Mouse (Mus musculus): ENCODE data around the gene Syce3.

Syce3 gene

DNA sequence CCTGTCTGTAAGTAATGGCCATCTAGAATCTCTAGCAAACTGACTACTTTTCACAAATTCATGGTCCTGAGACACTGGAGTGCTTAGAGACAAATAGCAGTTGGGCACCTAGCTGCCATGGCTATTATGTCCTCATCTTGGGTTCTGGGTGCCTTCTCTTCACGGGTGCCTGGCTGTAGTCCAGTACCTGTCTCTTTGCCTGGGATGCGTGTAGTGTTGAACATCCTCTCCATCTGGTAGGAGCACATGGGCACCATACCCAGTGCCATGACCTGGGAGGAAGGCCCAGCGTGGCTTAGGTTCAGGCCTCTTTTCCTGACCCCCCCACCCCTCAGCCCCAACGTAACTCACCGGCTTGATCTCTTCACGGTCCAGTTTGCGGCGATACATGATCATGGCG lies 11.6 kb upstream of the Syce3 start:
- DNase-seq (ENCODE audit: low spot score): no peak

DNA sequence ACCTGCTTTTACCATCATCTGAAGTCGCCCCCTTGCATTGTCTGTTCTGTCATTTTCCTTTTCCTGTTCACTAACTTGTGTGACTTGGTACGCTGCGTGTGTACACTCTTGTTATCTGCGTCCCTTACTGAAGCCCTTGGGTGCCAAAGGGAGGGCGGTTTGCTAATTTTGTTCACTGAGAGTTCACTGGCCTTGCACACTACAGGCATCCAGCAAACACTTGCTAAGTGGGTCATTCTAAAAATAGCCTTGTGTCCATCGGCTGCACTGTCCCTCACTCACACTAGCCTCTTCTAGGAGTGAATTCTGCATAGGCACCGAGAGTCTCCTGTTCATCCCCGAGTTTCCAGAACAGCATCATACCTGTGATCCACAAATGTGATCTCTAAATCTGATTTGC lies 5.0 kb upstream of the Syce3 start:
- DNase-seq (ENCODE audit: low spot score): no peak

DNA sequence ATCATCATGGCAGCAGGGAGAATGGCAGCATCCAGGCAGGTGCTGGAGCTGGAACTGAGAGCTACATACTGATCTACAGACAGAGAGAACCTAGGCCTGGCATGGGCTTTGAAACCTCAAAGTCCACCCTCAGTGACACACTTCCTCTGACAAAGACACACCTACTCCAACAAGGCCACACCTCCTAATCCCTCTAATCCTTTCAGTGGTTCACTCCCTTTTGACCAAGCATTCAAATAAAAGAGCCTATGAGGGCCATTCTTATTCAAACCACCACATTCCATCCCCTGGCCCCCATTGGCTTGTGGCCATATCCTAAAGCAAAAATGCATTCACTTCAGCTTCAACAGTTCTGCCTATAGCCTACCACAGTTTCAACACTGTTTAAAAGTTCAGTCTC lies 3.6 kb downstream of the Syce3 start:
- no peak for DNase-seq (ENCODE audit: low spot score)

DNA sequence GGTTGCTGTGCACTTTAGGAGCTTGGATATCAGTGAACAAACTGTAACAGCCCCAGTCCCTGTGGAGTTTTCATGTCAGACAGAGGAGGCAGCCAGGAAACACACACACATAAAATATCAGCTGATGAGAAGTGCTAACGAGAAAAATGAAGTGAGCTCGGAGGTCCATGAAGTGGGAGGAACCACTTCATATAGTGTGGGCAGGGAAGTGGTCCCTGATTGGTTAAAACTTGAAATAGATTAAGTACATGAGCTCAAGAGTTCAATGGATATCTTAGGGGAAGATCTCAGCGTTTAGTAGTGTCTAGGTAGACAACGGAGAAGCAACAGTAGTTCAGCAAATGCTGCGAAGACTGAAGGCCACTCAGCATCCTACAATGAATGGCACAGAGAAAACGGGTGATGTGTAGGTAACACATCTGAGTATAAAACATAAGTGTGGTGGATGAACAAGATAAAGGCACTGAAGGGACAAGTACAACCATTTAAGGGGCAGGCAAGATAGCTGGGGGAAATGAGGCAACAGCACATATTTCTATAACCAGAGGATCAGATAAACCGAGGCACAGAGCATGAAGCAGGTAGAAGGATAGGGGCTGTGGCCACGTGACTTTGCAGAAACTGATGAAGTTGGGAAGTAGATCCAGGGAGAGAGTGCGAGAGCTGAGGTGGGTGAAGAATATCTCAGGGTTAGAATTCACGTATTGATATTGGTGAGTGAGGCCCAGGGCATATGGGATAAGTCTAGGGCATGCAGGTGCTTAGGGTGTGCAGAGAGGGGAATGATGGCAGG lies 5.3 kb downstream of the Syce3 start:
- no peak for DNase-seq (ENCODE audit: low spot score)

DNA sequence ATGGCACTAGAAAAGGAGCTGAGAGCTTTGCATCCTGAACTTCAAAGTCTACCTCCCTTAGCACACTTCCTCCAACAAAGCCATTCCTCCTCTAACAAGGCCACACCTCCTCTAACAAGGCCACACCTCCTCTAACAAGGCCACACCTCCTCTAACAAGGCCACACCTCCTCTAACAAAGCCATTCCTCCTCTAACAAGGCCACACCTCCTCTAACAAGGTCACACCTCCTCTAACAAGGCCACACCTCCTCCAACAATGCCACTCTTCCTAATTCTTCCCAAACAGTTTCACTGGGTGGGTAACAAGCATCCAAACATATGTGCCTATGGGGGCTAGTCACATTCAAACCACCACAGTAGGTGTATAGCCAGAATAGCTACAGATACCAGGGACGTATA lies 7.8 kb downstream of the Syce3 start:
- DNase-seq (ENCODE audit: low spot score): no peak

DNA sequence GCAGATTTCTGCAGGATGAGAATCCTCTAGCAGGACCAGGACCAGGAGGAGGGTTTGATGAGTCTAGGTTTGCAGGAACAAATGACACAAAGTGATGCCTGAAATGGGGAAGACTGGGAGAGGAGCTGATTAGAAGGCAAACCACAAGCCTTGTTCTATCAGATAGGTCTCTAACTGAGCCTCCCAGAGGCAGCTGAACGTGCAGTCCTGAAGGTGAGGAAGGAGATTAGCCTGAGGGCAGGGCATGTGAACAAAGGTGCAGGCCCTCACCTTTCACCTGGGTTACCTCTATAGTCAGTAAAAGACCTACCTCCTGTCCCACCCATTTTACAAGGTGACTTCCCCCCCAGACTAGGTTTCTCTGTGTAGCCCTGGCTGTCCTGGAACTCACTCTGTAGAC lies 10.6 kb downstream of the Syce3 start:
- DNase-seq (ENCODE audit: low spot score): no peak

DNA sequence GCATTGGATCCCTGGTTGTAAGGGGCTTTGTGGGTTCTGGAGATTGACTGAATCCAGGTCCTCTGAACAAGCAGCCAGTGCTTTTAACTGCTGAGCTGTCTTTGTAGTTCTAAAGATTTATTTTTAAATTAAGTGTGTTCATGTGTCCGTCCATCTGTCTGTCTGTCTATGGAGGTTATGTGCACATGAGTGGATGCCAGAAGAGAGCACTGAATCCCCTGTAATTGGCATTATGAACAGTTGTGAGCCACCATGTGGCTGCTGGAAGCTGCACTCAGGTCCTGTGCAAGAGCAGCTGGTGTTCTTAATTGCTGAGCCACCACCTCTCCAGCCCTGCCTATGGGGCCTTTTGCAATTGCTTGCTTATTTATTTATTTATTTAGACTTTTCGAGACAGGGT lies 12.2 kb downstream of the Syce3 start:
- DNase-seq (ENCODE audit: low spot score): no peak

DNA sequence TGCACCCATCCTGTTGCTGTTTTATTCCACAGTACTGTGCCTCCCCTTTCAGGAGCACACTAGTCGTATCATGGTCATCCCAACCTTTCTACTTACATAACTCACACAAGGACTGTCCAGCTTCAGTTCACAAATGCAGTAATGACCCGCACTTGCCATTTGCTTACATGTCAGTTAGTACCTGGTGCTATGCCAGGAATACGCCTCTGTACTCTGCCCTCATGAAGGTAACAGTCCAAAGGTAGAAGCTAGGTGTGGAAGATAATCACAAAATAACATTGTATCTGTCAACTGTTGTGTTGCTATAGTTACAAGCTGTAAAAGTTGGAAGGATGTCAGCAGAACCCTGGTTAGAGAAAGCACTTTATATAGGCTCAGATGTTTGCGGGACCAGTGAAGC lies 13.4 kb downstream of the Syce3 start:
- DNase-seq (ENCODE audit: low spot score): no peak

DNA sequence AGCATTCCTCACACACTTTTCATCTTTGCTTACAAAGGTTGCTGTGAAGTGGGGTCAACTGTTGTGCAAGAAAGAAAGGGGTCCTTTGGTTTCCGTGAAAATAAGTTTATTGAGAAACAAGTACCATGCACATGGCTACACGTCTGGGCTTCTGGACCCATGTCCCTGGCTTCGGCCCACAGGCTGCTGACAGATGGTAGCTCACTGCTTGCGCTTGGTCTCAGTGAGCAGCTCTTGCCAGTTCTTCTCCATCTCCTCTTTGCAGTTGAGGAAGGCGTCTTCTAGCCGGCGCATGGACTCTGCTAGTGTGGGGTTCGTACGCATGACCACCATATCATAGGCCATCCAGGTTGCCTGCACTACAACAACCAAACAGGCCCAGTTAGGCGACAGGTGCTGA lies 20.2 kb downstream of the Syce3 start:
- DNase-seq (ENCODE audit: low spot score): no peak

DNA sequence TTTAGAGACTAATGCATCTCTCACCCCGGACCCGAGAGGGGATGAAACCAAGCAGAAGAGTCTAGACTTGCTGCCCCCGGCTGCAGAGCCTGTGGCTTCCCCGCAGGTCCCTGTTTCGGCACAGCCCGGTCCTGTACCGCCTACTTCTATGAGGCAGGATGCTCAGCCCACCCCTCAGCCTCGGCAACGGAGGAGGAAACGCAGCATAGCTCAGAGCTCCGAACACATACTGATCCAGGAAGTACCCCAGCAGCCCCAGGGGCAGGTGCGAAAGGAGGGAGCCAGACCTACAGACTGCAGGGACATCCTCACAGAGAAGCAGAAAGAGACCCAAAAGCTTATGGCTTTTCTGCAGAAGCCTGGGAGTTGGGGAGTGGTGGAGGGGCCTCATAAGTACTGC lies 23.2 kb downstream of the Syce3 start:
- no peak for DNase-seq (ENCODE audit: low spot score)

DNA sequence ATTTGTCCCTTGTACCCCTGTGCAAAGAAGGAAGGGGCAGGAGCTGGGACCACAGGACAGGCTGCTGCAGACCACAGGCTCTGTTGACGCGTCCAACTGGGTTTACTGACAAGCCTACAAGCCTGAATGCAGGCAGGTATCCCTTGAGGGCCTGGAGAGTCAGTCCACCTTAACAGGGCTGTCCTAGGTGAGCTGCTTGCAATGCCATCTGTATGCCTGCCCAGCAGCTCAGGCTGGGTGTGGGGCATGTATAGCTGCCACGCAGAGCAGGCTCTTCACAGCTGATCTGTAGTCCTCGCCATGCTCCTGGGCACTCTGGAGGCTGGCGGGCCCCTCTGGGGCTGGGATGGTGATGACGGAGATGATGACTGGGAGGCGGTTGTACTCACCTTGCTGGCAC lies 25.7 kb downstream of the Syce3 start, which contains the start of gene Klhdc7b:
Klhdc7b (plus strand) TSS at position 301 of the 400 bp plus-strand sequence.
- DNase-seq (ENCODE audit: low spot score): no peak

DNA sequence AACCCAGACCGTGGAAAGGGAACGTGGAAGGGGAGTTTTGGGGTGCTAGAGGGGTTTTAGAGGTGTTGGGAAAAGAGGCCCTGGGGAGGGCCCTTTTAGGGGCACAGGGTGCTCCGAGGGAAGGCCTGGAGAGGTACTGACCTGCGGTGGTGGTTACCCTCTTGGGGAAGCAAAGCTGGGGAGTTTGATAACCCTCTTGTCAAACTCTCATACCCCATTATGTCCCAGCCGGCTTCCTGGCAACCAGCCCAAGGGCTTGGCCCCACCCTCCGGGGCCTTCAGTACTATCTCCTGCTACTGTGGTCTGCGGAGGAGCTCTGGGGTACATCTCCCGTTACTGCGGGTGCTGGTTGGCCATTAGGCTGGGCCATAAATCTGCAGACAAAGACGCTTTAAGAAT lies 30.9 kb downstream of the Syce3 start:
- DNase-seq (ENCODE audit: low spot score): no peak

DNA sequence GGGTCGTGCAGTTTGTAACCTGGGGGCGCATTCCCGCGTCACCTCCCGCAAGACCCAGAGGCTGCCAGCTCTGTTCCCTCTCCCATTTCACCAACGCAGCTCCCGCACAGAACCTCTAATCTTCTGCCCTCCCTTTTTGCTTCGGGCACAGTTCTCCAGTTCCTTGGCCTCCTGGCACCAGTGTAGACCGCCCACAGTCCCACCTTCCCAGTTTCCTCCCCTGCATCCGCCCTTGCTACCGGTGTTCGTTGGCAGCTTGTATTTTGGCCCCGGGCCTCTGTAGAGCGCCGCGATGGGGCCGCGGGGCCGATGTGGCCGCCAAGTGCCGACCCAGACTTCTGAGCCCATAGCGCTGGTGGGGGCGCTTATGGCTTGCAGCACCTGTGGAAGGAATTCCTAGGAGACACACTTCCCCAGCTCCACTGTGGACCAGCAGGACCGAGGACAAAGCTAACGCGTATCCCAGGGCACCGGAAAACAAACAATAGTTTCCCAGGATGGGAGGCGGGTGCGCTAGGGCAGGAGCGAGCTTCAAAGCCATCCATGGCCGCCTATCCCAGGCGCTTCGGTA lies 31.4 kb downstream of the Syce3 start, which contains the start of gene Odf3b:
Odf3b (minus strand) TSS at position 452 of the 571 bp plus-strand sequence.
- DNase-seq (ENCODE audit: low spot score): no peak

DNA sequence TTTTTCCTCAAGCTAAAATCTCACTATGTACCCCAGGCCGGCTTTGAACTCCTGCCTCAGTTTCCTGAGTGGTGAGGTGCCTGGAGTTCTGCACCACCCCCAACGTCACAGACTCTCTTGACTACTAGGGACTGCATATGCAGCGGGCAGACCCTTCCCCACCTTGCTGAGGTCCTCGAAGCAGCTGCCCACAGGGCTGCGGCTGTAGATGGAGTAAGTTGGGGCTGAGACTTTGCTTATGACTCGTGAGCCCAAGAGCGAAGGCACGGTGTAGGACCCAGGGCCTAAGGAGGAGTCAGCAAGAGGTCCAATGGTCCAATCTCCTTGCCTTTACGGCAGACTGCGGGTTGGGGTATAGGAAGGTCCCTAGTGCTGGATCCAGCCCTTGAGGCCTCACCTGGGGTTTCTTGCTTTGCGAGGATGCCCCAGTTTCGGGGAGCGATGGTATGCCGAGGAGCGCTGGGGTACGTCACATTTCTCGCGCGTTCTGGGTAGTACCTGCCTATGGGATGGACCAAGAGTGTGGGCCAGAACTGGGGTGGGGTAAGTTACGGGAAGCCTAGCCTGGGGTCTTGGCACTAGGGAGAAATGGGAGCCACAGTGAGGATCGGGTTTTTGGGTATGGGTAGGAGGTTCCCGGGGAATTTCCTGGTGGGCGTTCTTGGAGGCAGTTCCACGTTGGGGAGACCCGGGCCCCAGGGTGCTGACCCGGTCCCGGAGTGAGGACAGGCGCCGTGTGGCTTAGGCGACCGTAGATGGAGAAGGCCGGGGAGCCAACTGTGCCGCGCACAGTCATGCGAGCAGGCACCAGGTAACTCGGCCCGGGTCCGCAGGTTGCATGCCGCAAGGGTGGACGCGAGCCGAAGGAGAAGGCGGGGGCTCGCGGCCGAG lies 32.1 kb downstream of the Syce3 start:
- no peak for DNase-seq (ENCODE audit: low spot score)

DNA sequence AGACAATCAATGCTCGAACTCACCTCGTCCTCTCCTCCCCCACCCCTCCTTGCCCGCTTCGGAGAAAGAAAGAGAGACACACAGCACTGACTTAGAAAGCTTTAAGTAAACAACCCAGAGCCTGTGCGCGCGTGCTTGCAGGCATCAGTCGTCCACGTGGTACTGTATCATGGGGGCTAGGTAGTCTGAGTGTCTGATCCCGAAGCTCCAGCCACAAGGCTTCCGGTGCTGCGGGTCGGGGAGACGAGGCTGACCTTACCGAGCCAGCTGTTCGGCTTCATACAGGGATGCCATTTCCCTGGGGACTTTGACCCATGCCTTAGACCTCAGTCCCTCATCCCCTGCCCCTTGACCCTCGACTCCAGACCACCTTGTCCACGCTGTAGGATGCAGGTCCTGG lies 32.9 kb downstream of the Syce3 start:
- DNase-seq (ENCODE audit: low spot score): no peak

DNA sequence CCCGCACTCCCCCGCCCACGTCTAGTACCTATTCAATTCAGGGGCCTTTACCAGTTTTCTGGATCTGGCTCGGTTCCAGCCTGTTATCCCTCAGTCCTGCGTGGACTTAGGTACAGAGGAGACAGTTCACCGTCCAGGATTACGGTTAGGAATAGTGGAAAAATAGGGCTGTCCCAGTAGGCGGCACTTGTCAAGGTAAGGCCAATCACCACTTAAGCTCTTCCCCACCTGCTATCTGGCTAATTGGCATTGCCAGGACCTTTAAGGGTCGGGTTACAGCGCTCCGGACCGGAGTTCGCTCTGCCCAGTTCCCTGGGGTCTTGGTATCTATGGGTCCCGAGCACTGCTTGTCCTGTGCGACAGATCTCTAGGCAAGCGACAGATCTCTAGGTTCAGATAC lies 33.3 kb downstream of the Syce3 start, which contains the start of gene Tymp:
Tymp (minus strand) TSS at position 83 of the 400 bp plus-strand sequence.
- no peak for DNase-seq (ENCODE audit: low spot score)

DNA sequence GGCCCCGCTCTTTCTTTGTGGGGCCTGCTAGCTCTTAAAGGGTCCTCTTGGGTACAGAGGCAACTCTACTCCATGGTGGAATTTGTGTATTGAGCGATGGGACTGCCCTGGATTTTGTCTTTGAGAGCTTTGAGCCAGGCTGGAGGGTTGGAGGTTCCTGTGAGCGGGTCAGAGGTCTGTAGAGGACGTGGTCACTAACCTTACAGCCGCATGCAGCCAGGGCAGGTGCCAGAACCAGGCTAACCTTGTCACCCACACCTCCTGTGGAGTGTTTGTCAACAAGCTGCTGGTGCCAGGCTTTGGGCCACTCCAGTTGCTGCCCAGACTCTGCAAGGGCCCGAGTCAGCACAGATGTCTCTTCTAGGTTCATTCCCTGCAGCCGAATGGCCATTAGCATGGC lies 34.3 kb downstream of the Syce3 start:
- DNase-seq (ENCODE audit: low spot score): no peak

DNA sequence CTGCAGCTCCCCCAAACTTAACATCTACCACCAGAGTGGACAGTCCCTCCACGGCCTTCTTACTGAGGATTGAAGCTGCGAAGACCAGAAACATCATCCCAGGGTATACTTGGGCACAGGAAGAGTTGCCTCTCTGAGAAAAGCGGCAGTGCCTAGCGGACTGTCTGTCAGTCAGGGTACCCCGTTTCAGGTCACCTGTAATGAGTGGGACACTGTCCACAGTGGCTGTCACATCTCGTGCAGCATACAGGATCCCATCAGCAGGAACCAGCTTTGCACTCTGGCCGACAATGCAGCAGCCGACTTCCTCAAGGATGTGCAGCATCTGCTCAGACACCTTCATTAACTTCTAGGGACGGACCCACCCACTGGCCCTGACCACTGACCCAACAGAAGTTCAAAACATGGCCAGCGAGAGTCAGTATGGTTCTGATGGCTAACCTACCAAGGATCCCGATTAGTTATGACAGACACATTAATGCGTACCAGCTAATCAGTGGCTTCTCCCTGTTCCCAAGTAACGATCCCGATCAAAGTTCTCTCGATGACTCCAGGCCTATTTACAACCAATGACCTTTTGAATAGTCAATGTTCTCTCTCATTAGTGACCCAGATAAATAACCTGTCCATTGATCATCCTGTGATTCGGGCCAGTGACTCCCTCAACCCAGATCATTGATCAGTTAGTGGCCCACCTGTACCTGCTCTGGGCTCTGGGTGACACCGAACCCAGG lies 35.3 kb downstream of the Syce3 start:
- DNase-seq (ENCODE audit: low spot score): no peak

DNA sequence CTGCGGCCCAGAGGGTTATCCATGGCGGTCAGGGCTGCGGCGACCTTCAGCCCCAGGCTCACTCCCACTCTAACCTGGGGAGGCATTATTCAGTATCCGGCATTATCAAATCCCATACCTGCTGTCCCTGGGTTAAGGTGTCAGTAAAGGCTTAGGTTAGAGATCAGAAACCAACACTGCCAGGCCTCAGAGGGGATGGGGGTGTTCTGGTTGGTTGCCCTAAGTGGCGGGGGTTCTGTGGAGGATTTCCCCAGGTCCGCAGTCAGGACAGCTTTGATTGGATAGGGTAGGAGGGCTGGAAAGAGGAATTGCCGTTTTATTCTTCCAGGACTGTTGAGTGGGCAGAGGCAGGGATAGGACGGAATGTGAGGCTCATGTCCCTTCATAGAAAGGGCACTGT lies 36.0 kb downstream of the Syce3 start:
- no peak for DNase-seq (ENCODE audit: low spot score)

DNA sequence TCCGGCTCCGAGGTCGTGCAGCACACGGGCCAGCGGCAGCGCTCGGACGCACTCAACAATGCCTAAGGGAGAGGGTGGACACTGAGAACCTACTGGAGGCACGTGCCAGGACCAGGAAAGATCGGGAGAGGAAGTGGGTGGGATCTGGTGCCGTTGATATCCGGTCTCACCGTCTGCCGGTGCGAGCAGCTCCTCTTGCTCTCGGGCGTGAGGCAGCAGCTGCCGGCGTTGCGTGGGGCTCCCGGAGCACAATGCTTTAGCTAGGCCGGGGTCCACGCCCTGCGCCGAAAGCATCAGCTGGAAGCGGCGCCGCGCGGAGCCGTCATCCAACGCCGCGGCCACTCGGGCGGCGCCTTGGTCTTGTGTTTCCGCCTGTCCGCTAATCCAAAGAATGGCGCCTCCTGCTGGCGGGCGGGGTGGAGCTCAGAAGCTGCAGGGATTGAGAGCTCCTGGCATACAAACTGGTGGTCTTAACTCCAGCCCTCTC lies 36.5 kb downstream of the Syce3 start, which contains the start of gene Sco2:
Sco2 (minus strand) TSS at position 85 of the 487 bp plus-strand sequence.
- DNase-seq (ENCODE audit: low spot score): peak; percentile 96

DNA sequence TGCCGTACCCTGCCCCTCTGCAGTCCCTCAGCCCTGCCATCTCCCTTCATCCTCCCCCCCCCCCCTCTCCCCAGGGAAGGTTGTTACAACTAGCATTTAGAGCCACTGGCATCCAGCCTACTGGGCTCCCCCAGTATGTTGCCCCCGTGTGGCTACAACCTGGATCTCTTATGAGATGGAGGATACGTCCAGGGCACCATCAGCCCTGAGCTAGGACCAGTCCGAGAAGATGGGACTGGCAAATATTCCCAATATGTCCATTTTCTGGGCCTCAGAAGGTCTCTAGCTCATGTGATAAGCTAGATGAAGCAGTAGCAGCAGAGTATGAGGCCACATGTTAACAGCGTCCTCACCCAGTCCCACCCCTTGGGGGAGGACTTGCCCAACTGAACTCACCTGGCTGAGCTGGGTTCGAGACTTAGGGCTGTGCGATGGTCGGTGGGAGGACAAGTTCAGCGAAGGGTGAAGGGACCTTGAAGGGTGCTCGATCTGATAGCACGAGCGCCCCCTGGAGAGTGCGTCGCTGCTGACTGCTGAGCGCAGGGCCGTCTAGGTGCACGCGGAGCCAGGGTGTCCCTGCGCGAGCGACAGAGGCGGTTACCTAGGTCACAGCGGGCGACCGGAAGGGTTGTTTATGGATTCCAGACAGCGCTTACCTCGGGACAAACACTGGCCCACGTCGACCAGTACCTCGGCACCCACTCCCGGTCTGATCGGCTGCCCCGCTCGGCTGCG lies 37.1 kb downstream of the Syce3 start:
- peak; percentile 89 for DNase-seq (ENCODE audit: low spot score)
